ENCODE assay signal across 8 mouse cellular contexts in genomic region chr5:36141112-36141511, GRCm38 (mm10).
DNase-seq lines count a peak whose midpoint lies in the region; ATAC-seq lines count a peak whose summit lies in the region.

No protein-coding gene starts in this region.

- no peak for ATAC-seq in CD4-positive, CD25-positive, alpha-beta regulatory T cell, adult 4 months
- no peak for ATAC-seq in hindbrain, embryonic 13.5 days (ENCODE audit: low FRiP score)

- no peak overlapping the region for H3K4me2 ChIP-seq in hindbrain, embryonic 13.5 days

- peak; percentile 28 for DNase-seq in CD4-positive, CD25-positive, alpha-beta regulatory T cell, adult 2 months (ENCODE audit: low read depth, low spot score)
- DNase-seq in left cerebral cortex, postnatal 14 days (ENCODE audit: low spot score in 2 of 2): peak; percentile 47 to 51
- no peak for DNase-seq in left cerebral cortex, adult 11 months (ENCODE audit: low spot score)
- DNase-seq in induced T-regulatory cell, adult 2 months (ENCODE audit: low read depth): peak; percentile 3
- DNase-seq in right cerebral cortex, postnatal 14 days: peak; percentile 45
- no peak for DNase-seq in cerebellum, adult 8-10 months

- no peaks in the 10 kb centered on the region for H3K36me3 ChIP-seq in hindbrain, embryonic 13.5 days

- H3K27ac ChIP-seq in hindbrain, embryonic 13.5 days: no peak overlapping the region

- no peaks in the 10 kb centered on the region for H3K9me3 ChIP-seq in hindbrain, embryonic 13.5 days

- H3K4me1 ChIP-seq in hindbrain, embryonic 13.5 days (replicated peaks): peaks cover 37% of the 10 kb centered on the region

- H3K27me3 ChIP-seq in hindbrain, embryonic 13.5 days: peaks cover 23% of the 10 kb centered on the region

- intact Hi-C loops in left cerebral cortex, postnatal 14 days (cut with DNase I): no loop called here

- WGBS in hindbrain, embryonic 13.5 days: 92% methylated on average over 4 of the region's 4 CpGs

- H3K4me3 ChIP-seq in hindbrain, embryonic 13.5 days: no peak overlapping the region

- no peak overlapping the region for H3K9ac ChIP-seq in hindbrain, embryonic 13.5 days

Comparison
In these comparisons a context has a peak if more than half of its experiments do, and no peak if none do; other contexts are left out.
1. DNase-seq: peak in CD4-positive, CD25-positive, alpha-beta regulatory T cell, adult 2 months (single experiment), left cerebral cortex, postnatal 14 days (2 of 2), induced T-regulatory cell, adult 2 months (single experiment) and right cerebral cortex, postnatal 14 days (single experiment); none in left cerebral cortex, adult 11 months (single experiment) and cerebellum, adult 8-10 months (single experiment).